Mouse (Mus musculus): ENCODE results near the gene Hkdc1. TPM values are rescaled to one million over a fixed set of nuclear protein-coding genes. Genes with fewer than 3 reads are reported as not detected.
A peak's percentile ranks its signal among the peaks of the same experiment; 100 is the strongest.
"Not testable (repeated sequence)": the region's sequence is repeated elsewhere in the genome, so short reads cannot be mapped to it uniquely, and the experiment has no call there.

Hkdc1 gene
- total RNA-seq (2014; rRNA removed) (0.44 and 0.47 TPM in 2 replicates), polyA plus RNA-seq (2015; fragmentation: Nextera tagmentation; extraction: Ambion mirVana) (0.29 and 0.46 TPM in 2 replicates)

- Histone ChIP-seq H3K4me1 (ENCODE audit: insufficient read depth, low read length) (no peaks in the 10 kb centered on the region), H3K9me3 (ENCODE audit: low read length) (no peaks in the 10 kb centered on the region), H3K4me3 (ENCODE audit: low read depth, low read length) (no peak within 1 kb of the TSS), H3K9ac (replicated peaks; ENCODE audit: low read length, poor library complexity, severe bottlenecking) (no peak within 1 kb of the TSS), H3K27ac (ENCODE audit: low read depth, low read length) (no peak within 1 kb of the TSS), H3K27me3 (ENCODE audit: insufficient read depth, low read length) (no peaks in the 10 kb centered on the region), H3K4me2 (ENCODE audit: low read depth, low read length, poor library complexity, severe bottlenecking) (no peak within 1 kb of the TSS), H3K36me3 (ENCODE audit: insufficient read depth, low read length) (no peaks in the 10 kb centered on the region)
- DNase-seq (ENCODE audit: low spot score) = no peak
- no peak for ATAC-seq (ENCODE audit: low FRiP score)
- 53% methylated on average over 15 of the region's 15 CpGs for WGBS
- TF ChIP-seq CTCF (IDR thresholded peaks at IDR 0.05) = no peak
Measured at GRCm38 (mm10) chr10:62422255-62422654, at the start of gene Hkdc1. Hkdc1 (minus strand) TSS chr10:62422491.

- Histone ChIP-seq H3K4me2 (ENCODE audit: low read depth, low read length, poor library complexity, severe bottlenecking) (no peak overlapping the region), H3K9me3 (ENCODE audit: low read length) (no peaks in the 10 kb centered on the region), H3K27me3 (ENCODE audit: insufficient read depth, low read length) (no peaks in the 10 kb centered on the region), H3K27ac (ENCODE audit: low read depth, low read length) (no peak overlapping the region), H3K4me3 (ENCODE audit: low read depth, low read length) (no peak overlapping the region), H3K9ac (replicated peaks; ENCODE audit: low read length, poor library complexity, severe bottlenecking) (no peak overlapping the region), H3K36me3 (ENCODE audit: insufficient read depth, low read length) (no peaks in the 10 kb centered on the region; the same call in 1 of the 2 replicates), H3K4me1 (ENCODE audit: insufficient read depth, low read length) (no peaks in the 10 kb centered on the region)
- no peak for TF ChIP-seq CTCF (IDR thresholded peaks at IDR 0.05)
- no peak for ATAC-seq (ENCODE audit: low FRiP score)
- WGBS = 58% methylated on average over 5 of the region's 5 CpGs
- DNase-seq (ENCODE audit: low spot score) = peak; percentile 6
Measured at GRCm38 (mm10) chr10:62471105-62471504, 48.8 kb upstream of the Hkdc1 start.

GRCm38 (mm10) chr10:62469736-62470135 is 47.4 kb upstream of the Hkdc1 start:
- no peak overlapping the region for H3K4me3 ChIP-seq (ENCODE audit: low read depth, low read length)
- no peaks in the 10 kb centered on the region for H3K4me1 ChIP-seq (ENCODE audit: insufficient read depth, low read length)
- no peaks in the 10 kb centered on the region for H3K27me3 ChIP-seq (ENCODE audit: insufficient read depth, low read length)
- no peak for TF ChIP-seq CTCF (IDR thresholded peaks at IDR 0.05)
- no peak overlapping the region for H3K4me2 ChIP-seq (ENCODE audit: low read depth, low read length, poor library complexity, severe bottlenecking)
- H3K36me3 ChIP-seq (ENCODE audit: insufficient read depth, low read length) = no peaks in the 10 kb centered on the region; the same call in 1 of the 2 replicates
- ATAC-seq (ENCODE audit: low FRiP score) = no peak
- 93% methylated on average over 4 of the region's 4 CpGs for WGBS
- DNase-seq (ENCODE audit: low spot score) = no peak
- H3K9ac ChIP-seq (replicated peaks; ENCODE audit: low read length, poor library complexity, severe bottlenecking) = no peak overlapping the region
- H3K9me3 ChIP-seq (ENCODE audit: low read length) = no peaks in the 10 kb centered on the region
- H3K27ac ChIP-seq (ENCODE audit: low read depth, low read length) = no peak overlapping the region

GRCm38 (mm10) chr10:62461321-62461720 is 39.0 kb upstream of the Hkdc1 start:
- H3K4me2 ChIP-seq (ENCODE audit: low read depth, low read length, poor library complexity, severe bottlenecking) = no peak overlapping the region
- no peaks in the 10 kb centered on the region for H3K27me3 ChIP-seq (ENCODE audit: insufficient read depth, low read length)
- peaks cover 20% of the 10 kb centered on the region; the same call in 1 of the 2 replicates for H3K36me3 ChIP-seq (ENCODE audit: insufficient read depth, low read length)

GRCm38 (mm10) chr10:62452001-62452400 is 29.7 kb upstream of the Hkdc1 start:
- H3K27ac ChIP-seq (ENCODE audit: low read depth, low read length); H3K27me3 ChIP-seq (ENCODE audit: insufficient read depth, low read length); H3K9ac ChIP-seq (replicated peaks; ENCODE audit: low read length, poor library complexity, severe bottlenecking); H3K4me3 ChIP-seq (ENCODE audit: low read depth, low read length); H3K9me3 ChIP-seq (ENCODE audit: low read length); ATAC-seq (ENCODE audit: low FRiP score); DNase-seq (ENCODE audit: low spot score); H3K4me2 ChIP-seq (ENCODE audit: low read depth, low read length, poor library complexity, severe bottlenecking); H3K4me1 ChIP-seq (ENCODE audit: insufficient read depth, low read length): not testable (repeated sequence)
- WGBS = 75% methylated on average over 11 of the region's 11 CpGs
- H3K36me3 ChIP-seq (ENCODE audit: insufficient read depth, low read length) = peaks cover 10% of the 10 kb centered on the region

More at GRCm38 (mm10) chr10:62461321-62461720, 39.0 kb upstream of the Hkdc1 start:
- ATAC-seq (ENCODE audit: low FRiP score) (no peak), DNase-seq (ENCODE audit: low spot score) (no peak)
- Histone ChIP-seq H3K9ac (replicated peaks; ENCODE audit: low read length, poor library complexity, severe bottlenecking) (no peak overlapping the region), H3K4me3 (ENCODE audit: low read depth, low read length) (no peak overlapping the region), H3K27ac (ENCODE audit: low read depth, low read length) (no peak overlapping the region), H3K4me1 (ENCODE audit: insufficient read depth, low read length) (no peaks in the 10 kb centered on the region), H3K9me3 (ENCODE audit: low read length) (no peaks in the 10 kb centered on the region)
- no peak for TF ChIP-seq CTCF (IDR thresholded peaks at IDR 0.05)

- no peak for ATAC-seq (ENCODE audit: low FRiP score)
- Histone ChIP-seq H3K36me3 (ENCODE audit: insufficient read depth, low read length) (peaks cover 19% of the 10 kb centered on the region), H3K9ac (replicated peaks; ENCODE audit: low read length, poor library complexity, severe bottlenecking) (0 out of 2 replicates have a peak overlapping the region, but pooled peaks have one; percentile 98), H3K9me3 (ENCODE audit: low read length) (no peaks in the 10 kb centered on the region), H3K27ac (ENCODE audit: low read depth, low read length) (peak overlapping the region; percentile 93), H3K4me1 (ENCODE audit: insufficient read depth, low read length) (peaks cover 8% of the 10 kb centered on the region; the same call in 1 of the 2 replicates), H3K4me2 (ENCODE audit: low read depth, low read length, poor library complexity, severe bottlenecking) (peak overlapping the region; percentile 66), H3K27me3 (ENCODE audit: insufficient read depth, low read length) (no peaks in the 10 kb centered on the region), H3K4me3 (ENCODE audit: low read depth, low read length) (peak overlapping the region; percentile 94)
- TF ChIP-seq CTCF (IDR thresholded peaks at IDR 0.05) = no peak
- DNase-seq (ENCODE audit: low spot score) = no peak
- 43% methylated on average over 18 of the region's 18 CpGs for WGBS
Measured at GRCm38 (mm10) chr10:62450280-62450640, 28.0 kb upstream of the Hkdc1 start.

Data from midbrain, postnatal 0 days (tissue).